8 mouse cellular contexts compared by ENCODE assay signal in genomic region chrX:36989752-36990404, GRCm38 (mm10). TPM values are rescaled to one million over a fixed set of nuclear protein-coding genes. Genes with fewer than 3 reads are reported as not detected.
DNase-seq lines count a peak whose midpoint lies in the region; ATAC-seq and TF ChIP-seq lines count a peak whose summit lies in the region.

No protein-coding gene starts in this region.

- TF ChIP-seq POLR2A in cortical plate, adult 2 months (IDR thresholded peaks at IDR 0.05; ENCODE audit: extremely low read depth, insufficient read depth, low read length): no peak

- H3K4me3 ChIP-seq in heart, embryonic 11.5 days (ENCODE audit: low read depth, low read length): peak overlapping the region; percentile 61
- peak overlapping the region; percentile 37 for H3K4me3 ChIP-seq in C2C12 (ENCODE audit: insufficient read depth, poor library complexity, severe bottlenecking)
- H3K4me3 ChIP-seq in cortical plate, adult 2 months (ENCODE audit: insufficient read depth, low read length): peak overlapping the region; percentile 99
- peak overlapping the region; percentile 57 for H3K4me3 ChIP-seq in intestine, embryonic 15.5 days (replicated peaks)
- H3K4me3 ChIP-seq in neural tube, embryonic 13.5 days: peak overlapping the region; percentile 61

- H3ac ChIP-seq in C2C12 (ENCODE audit: control insufficient read depth, insufficient read length, low read depth): no peak overlapping the region

- no peaks in the 10 kb centered on the region; the same call in 1 of the 2 replicates for H3K27me3 ChIP-seq in heart, embryonic 11.5 days (ENCODE audit: control insufficient read depth, insufficient read depth, low read length)
- H3K27me3 ChIP-seq in C2C12 (ENCODE audit: control insufficient read depth, insufficient read depth, insufficient read length): no peaks in the 10 kb centered on the region
- H3K27me3 ChIP-seq in intestine, embryonic 15.5 days (replicated peaks): no peaks in the 10 kb centered on the region
- H3K27me3 ChIP-seq in neural tube, embryonic 13.5 days: no peaks in the 10 kb centered on the region

- WGBS in heart, embryonic 11.5 days (ENCODE audit: insufficient replicate concordance): 19% methylated on average over 7 of the region's 11 CpGs
- 19% methylated on average over 10 of the region's 11 CpGs for WGBS in intestine, embryonic 15.5 days
- WGBS in neural tube, embryonic 13.5 days: 31% methylated on average over 7 of the region's 11 CpGs

- H3K36me3 ChIP-seq in heart, embryonic 11.5 days (ENCODE audit: control insufficient read depth, insufficient read depth, low read length): no peaks in the 10 kb centered on the region
- H3K36me3 ChIP-seq in C2C12 (ENCODE audit: control insufficient read depth, insufficient read depth): no peaks in the 10 kb centered on the region
- no peaks in the 10 kb centered on the region for H3K36me3 ChIP-seq in intestine, embryonic 15.5 days
- no peaks in the 10 kb centered on the region for H3K36me3 ChIP-seq in neural tube, embryonic 13.5 days

- peak overlapping the region; percentile 76 for H3K4me2 ChIP-seq in heart, embryonic 11.5 days
- peak overlapping the region; percentile 77 for H3K4me2 ChIP-seq in intestine, embryonic 15.5 days (replicated peaks)
- H3K4me2 ChIP-seq in neural tube, embryonic 13.5 days: peak overlapping the region; percentile 62

- no peak for DNase-seq in heart, postnatal 25 days (ENCODE audit: low spot score)
- no peak for DNase-seq in adrenal gland, postnatal 36 days
- no peak for DNase-seq in frontal cortex, postnatal 36 days (ENCODE audit: low spot score in 2 of 2)

- intact Hi-C loops in heart, postnatal 25 days (cut with DNase I): no loop called here

- H3K4me1 ChIP-seq in heart, embryonic 11.5 days (ENCODE audit: control insufficient read depth, insufficient read depth, low read length): peaks cover 3% of the 10 kb centered on the region; the same call in 1 of the 2 replicates
- peaks cover 4% of the 10 kb centered on the region; the same call in 1 of the 2 replicates for H3K4me1 ChIP-seq in cortical plate, adult 2 months (ENCODE audit: control insufficient read depth, insufficient read depth, low read length)
- no peaks in the 10 kb centered on the region for H3K4me1 ChIP-seq in intestine, embryonic 15.5 days (replicated peaks)
- peaks cover 17% of the 10 kb centered on the region for H3K4me1 ChIP-seq in neural tube, embryonic 13.5 days (replicated peaks)

- peak overlapping the region; percentile 74; the same call in 1 of the 2 replicates for H3K9ac ChIP-seq in heart, embryonic 11.5 days (ENCODE audit: low read depth, low read length)
- no peak overlapping the region for H3K9ac ChIP-seq in intestine, embryonic 15.5 days
- peak overlapping the region; percentile 78 for H3K9ac ChIP-seq in neural tube, embryonic 13.5 days

- no peak overlapping the region for H3K27ac ChIP-seq in heart, embryonic 11.5 days (ENCODE audit: low read depth, low read length)
- no peak overlapping the region for H3K27ac ChIP-seq in cortical plate, adult 2 months (ENCODE audit: insufficient read depth, low read length)
- H3K27ac ChIP-seq in intestine, embryonic 15.5 days: no peak overlapping the region
- H3K27ac ChIP-seq in neural tube, embryonic 13.5 days (replicated peaks): peak overlapping the region; percentile 89; the same call in 1 of the 2 replicates

- peaks cover 10% of the 10 kb centered on the region for H3K79me2 ChIP-seq in C2C12 (ENCODE audit: control insufficient read depth, insufficient read depth)

- peaks cover 2% of the 10 kb centered on the region for H3K79me3 ChIP-seq in C2C12 (ENCODE audit: low read depth)

- ATAC-seq in heart, embryonic 11.5 days (replicated peaks; ENCODE audit: insufficient number of reproducible peaks, low FRiP score, low TSS enrichment): peak; percentile 36
- ATAC-seq in intestine, embryonic 15.5 days: peak; percentile 40
- ATAC-seq in neural tube, embryonic 13.5 days (ENCODE audit: low read depth): peak; percentile 56

- H3K9me3 ChIP-seq in heart, embryonic 11.5 days (replicated peaks; ENCODE audit: control insufficient read depth, low read length): no peaks in the 10 kb centered on the region
- no peaks in the 10 kb centered on the region for H3K9me3 ChIP-seq in intestine, embryonic 15.5 days
- no peaks in the 10 kb centered on the region for H3K9me3 ChIP-seq in neural tube, embryonic 13.5 days

- no peak for TF ChIP-seq CTCF in C2C12 (IDR thresholded peaks at IDR 0.05; ENCODE audit: control insufficient read depth, insufficient read depth, insufficient read length)
- no peak for TF ChIP-seq CTCF in cortical plate, adult 2 months (IDR thresholded peaks at IDR 0.05; ENCODE audit: extremely low read depth, insufficient read depth, low read length)

TF ChIP-seq in C2C12, 6 proteins besides CTCF, POLR2A, EP300 and RAD21:
- no peak for TF ChIP-seq USF1 (IDR thresholded peaks at IDR 0.05; ENCODE audit: low read depth)
- no peak for TF ChIP-seq MYOG (IDR thresholded peaks at IDR 0.05; ENCODE audit: control insufficient read depth, extremely low read depth, insufficient read length)
- TF ChIP-seq CEBPB (IDR thresholded peaks at IDR 0.05; ENCODE audit: low read depth): no peak
- TF ChIP-seq MYOD1 (IDR thresholded peaks at IDR 0.05; ENCODE audit: control insufficient read depth, insufficient read length, low read depth): no peak
- no peak for TF ChIP-seq FOSL1 (IDR thresholded peaks at IDR 0.05; ENCODE audit: insufficient read depth, low read length, poor library complexity, severe bottlenecking)
- TF ChIP-seq MAX (IDR thresholded peaks at IDR 0.05): no peak

RNA-seq across cellular contexts. Expression of gene Sept6, which starts 1.7 kb away (rescaled TPM):
- polyA plus RNA-seq in heart, embryonic 11.5 days (2014; fragmentation: Nextera tagmentation; extraction: Ambion mirVana): 24.8 and 25.5 TPM in 2 replicates
- total RNA-seq in heart, postnatal 25 days (2021): 1 to 10 TPM; 4.6 to 5.4 TPM
- polyA plus RNA-seq in C2C12 (2012; fragmentation: generic; extraction: Trizol): 18.7 TPM
- 58.4 and 60.1 TPM in 2 replicates for polyA plus RNA-seq in cortical plate, adult 2 months (2012; rRNA removed)
- 13.1 and 13.6 TPM in 2 replicates for polyA plus RNA-seq in intestine, embryonic 15.5 days (2015; fragmentation: Nextera tagmentation; extraction: Ambion mirVana)
- 77.9 and 85.3 TPM in 2 replicates for polyA plus RNA-seq in neural tube, embryonic 13.5 days (2015; fragmentation: Nextera tagmentation; extraction: Ambion mirVana)
- total RNA-seq in adrenal gland, postnatal 36 days (2021): 10 to 100 TPM; 20.7 to 24.4 TPM

RNA-seq across cellular contexts. Expression of gene Sowahd, which starts 58.8 kb away (rescaled TPM):
- polyA plus RNA-seq in heart, embryonic 11.5 days (2014; fragmentation: Nextera tagmentation; extraction: Ambion mirVana): 1.1 and 1.2 TPM in 2 replicates
- not detected for total RNA-seq in heart, postnatal 25 days (2021)
- polyA plus RNA-seq in C2C12 (2012; fragmentation: generic; extraction: Trizol): not detected
- not detected in 2 replicates for polyA plus RNA-seq in cortical plate, adult 2 months (2012; rRNA removed)
- polyA plus RNA-seq in intestine, embryonic 15.5 days (2015; fragmentation: Nextera tagmentation; extraction: Ambion mirVana): not detected in 2 replicates
- polyA plus RNA-seq in neural tube, embryonic 13.5 days (2015; fragmentation: Nextera tagmentation; extraction: Ambion mirVana): 0.15 TPM in 1 of 2 replicates, not detected in the other
- 1 to 10 TPM in 1 of 2 experiments, under 1 TPM in 1; 0.46 to 1.2 TPM for total RNA-seq in adrenal gland, postnatal 36 days (2021)

Comparison
In these comparisons a context has a peak if more than half of its experiments do, and no peak if none do; other contexts are left out.
1. H3K4me3 ChIP-seq: peak in every context shown above with its lines; median percentile 99 in cortical plate, adult 2 months; 61 in heart, embryonic 11.5 days; 61 in neural tube, embryonic 13.5 days; 57 in intestine, embryonic 15.5 days; 37 in C2C12.